Mouse (Mus musculus) kidney, adult 2 months (tissue): Measurements from ENCODE around the gene Fam131a. TPM values are rescaled to one million over a fixed set of nuclear protein-coding genes. Genes with fewer than 3 reads are reported as not detected.

Experiments
- DNase-seq: peaks from one replicate; pipeline ENCODE4 v3.0.0; 2021
- H3K27ac ChIP-seq: fragments of 200-500 bp; 2 replicates; pipeline ENCODE4 v1.5.1; 2012; ENCODE audit warnings: low read depth, low read length, control low read depth, inconsistent platforms; ENCODE audit not compliant: insufficient read depth
- H3K27me3 ChIP-seq: fragments of 200-500 bp; replicated peaks from 2 replicates; pipeline ENCODE4 v1.6.1; 2012; ENCODE audit warnings: mild to moderate bottlenecking, moderate library complexity, low read length, inconsistent platforms; ENCODE audit not compliant: control insufficient read depth, insufficient read depth
- H3K36me3 ChIP-seq: fragments of 200-500 bp; 2 replicates; pipeline ENCODE4 v1.6.1; 2012; ENCODE audit warnings: mild to moderate bottlenecking, moderate library complexity, low read length, inconsistent platforms; ENCODE audit not compliant: control insufficient read depth, insufficient read depth
- H3K4me1 ChIP-seq: fragments of 200-500 bp; 2 replicates; pipeline ENCODE4 v1.6.1; 2011; ENCODE audit warnings: low read length; ENCODE audit not compliant: control insufficient read depth, insufficient read depth
- H3K4me3 ChIP-seq: fragments of 200-500 bp; 2 replicates; pipeline ENCODE4 v1.5.1; 2011; ENCODE audit warnings: mild to moderate bottlenecking, low read depth, low read length, control low read depth; ENCODE audit not compliant: insufficient read depth
- CTCF ChIP-seq: fragments of 200-500 bp; conservative IDR thresholded peaks from 2 replicates; pipeline ENCODE4 v1.5.1; 2011; ENCODE audit warnings: low read depth, mild to moderate bottlenecking, control low read depth, low read length, moderate library complexity, mixed read lengths; ENCODE audit not compliant: insufficient read depth, insufficient read length
- POLR2A ChIP-seq: fragments of 200-500 bp; IDR thresholded peaks from one replicate; pipeline ENCODE4 v1.6.1; 2011; ENCODE audit warnings: low read depth, low read length, control low read depth
- WGBS: fragments of 180-500 bp; shearing (Covaris S2); methylation state at CpG from one replicate; pipeline ENCODE4 v1.1.7; 2018; 5-methylcytosine and 5-hydroxymethylcytosine counted together
- polyA plus RNA-seq: library from polyadenylated mRNA; depleted of rRNA; stranded (reverse); fragments of >200 nt; gene quantifications from 2 replicates; pipeline ENCODE4 v1.2.3, GENCODE M21; 2012

The Fam131a gene
- polyA plus RNA-seq, 1 experiment: 4.7 TPM

- no peak overlapping the region for H3K4me3 ChIP-seq
- no peaks in the 10 kb centered on the region for H3K4me1 ChIP-seq
- no peak for DNase-seq
- H3K36me3 ChIP-seq: no peaks in the 10 kb centered on the region
- no peak overlapping the region for H3K27ac ChIP-seq
- WGBS: 84% methylated on average over 3 of the region's 3 CpGs
- no peaks in the 10 kb centered on the region for H3K27me3 ChIP-seq
- no peak for TF ChIP-seq POLR2A
- TF ChIP-seq CTCF: no peak
These were observed 12.7 kb downstream of the Fam131a start for GRCm38 (mm10) chr16:20705786-20706185.

DNA sequence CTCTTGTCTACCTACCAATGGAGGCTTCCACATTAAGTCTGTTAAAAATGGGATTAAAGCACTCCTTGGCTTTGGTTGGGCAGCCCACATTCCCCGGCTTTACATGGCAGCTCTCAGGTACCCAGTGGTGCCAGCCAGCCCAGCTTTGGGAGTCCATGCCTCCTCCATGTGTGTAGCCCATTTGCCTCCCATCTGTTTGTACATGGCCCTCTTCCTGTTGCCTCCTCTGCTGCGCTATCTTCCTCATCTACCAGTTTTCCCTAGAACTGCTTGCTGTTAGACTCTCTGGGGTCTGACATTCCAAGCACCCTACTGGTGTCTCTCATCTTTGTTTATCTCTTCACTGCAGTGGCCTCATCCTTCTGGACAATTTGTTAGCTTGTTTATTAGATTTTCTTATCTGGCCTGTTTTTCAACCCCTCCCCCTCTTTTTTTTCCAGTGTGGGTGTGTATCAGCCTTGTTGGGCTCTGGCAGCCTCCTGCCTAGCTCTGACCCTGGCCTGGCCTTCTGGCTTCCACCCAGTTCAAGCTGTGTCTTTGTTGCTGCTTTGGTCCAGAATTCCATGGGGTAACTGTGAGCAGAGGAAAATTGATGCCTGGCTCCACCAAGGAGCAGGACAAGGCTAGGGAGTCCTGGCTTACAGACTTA is 13.5 kb downstream of the Fam131a start:
- peak; percentile 38 for DNase-seq

DNA sequence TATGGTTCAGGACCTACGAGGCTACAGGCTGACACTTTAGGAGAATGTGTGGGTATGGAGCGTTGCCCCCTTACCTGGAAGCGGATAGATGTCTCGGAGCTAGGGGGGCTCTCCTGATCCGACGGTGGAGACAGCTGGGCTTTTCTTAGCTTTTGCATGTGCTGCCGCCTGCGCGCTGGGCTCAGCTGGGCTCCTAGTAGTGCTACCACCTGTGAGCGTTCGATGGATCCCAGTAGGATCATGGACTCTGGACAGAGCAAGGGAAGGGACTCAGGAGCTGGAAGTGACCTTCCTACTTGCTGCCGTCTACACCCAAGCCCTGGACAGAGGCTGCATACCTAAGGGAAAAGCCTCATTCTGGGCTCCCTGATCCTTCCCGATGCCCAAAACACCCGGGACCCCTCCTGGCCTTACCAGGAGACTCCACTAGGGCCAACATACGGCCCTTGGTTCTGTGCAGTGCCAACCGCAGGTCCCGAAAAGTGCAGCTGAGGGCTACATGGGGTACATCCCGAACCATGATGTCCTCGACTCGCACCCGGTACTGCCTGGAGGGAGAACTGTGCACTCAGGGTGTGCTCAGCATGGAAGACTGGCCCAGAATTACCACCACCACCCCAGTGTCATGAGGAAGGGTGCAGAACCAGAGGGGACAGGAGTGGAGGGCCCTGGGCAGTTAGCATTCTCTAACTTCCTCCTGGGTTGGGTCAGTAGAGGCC is 15.3 kb downstream of the Fam131a start:
- H3K4me3 ChIP-seq: no peak overlapping the region
- no peaks in the 10 kb centered on the region for H3K36me3 ChIP-seq
- WGBS: 93% methylated on average over 21 of the region's 21 CpGs
- H3K27me3 ChIP-seq: no peaks in the 10 kb centered on the region
- H3K27ac ChIP-seq: no peak overlapping the region
- DNase-seq: no peak
- TF ChIP-seq CTCF (no peak), POLR2A (no peak)
- H3K4me1 ChIP-seq: no peaks in the 10 kb centered on the region

More for the DNA sequence above, 13.5 kb downstream of the Fam131a start:
- Histone ChIP-seq H3K36me3 (no peaks in the 10 kb centered on the region), H3K27me3 (no peaks in the 10 kb centered on the region), H3K4me3 (no peak overlapping the region), H3K4me1 (no peaks in the 10 kb centered on the region), H3K27ac (no peak overlapping the region)
- TF ChIP-seq POLR2A (no peak), CTCF (no peak)
- WGBS: 89% methylated on average over 2 of the region's 2 CpGs

DNA sequence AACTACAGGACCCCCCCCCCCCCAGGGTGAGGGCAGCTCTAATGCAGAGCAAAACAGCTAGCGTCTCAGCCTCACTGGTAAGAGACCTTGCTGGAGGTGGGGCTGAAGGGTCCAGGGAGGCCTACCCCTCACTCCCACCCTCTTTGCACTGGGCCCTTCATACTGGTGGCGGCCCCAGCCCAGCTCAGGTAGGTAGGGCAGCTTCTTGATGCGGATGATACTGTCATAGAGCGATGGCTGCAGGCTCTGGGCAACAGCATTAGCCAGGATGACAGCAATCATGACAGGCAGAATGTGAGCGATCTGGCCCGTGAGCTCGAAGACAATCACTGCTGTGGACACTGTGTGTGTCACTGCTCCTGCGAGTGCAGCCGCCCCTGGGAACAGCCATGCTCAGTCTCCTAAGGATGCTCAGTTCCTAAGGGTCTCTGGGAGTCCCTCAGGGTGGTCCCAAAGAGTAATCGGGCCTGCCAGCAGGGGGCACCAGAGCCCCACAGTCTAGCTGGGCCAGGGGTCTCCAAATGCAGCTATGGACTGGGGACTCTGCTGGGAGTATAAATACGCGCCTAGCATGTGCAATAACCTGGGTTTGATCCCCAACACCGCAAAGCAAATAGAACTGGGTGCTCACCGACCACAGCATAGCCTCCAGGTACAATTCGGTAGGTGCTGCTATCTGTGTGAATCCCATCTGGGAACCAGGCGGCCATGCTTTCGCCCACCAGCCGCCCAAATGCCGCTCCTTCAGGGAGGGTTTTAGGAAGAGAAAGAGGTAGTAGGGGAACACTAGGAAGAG is 16.1 kb downstream of the Fam131a start:
- Histone ChIP-seq H3K4me1 (no peaks in the 10 kb centered on the region), H3K27ac (no peak overlapping the region), H3K4me3 (no peak overlapping the region), H3K36me3 (no peaks in the 10 kb centered on the region), H3K27me3 (no peaks in the 10 kb centered on the region)
- 82% methylated on average over 19 of the region's 19 CpGs for WGBS
- TF ChIP-seq CTCF (peak; percentile 45), POLR2A (no peak)
- no peak for DNase-seq

DNA sequence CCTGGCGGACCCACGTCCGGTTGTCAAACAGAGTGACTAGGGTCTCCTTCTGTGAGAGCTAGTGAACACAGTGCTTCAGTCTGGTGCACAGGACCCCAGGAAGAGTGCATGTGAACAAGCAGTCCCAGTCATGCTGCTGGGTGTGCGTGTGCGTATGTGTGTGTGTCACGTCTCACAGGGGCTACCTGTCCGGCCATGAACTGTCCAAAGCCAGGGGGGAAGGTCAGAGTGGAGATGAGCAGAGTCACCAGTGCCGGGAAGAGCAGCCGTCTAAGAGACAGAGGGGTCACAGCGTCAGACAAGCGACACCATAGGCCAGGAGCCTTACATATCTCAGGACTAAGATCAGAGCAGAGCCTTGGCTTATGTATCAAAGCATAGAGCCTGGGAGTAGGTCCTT is 17.3 kb downstream of the Fam131a start:
- Histone ChIP-seq H3K4me3 (no peak overlapping the region), H3K4me1 (peaks cover 3% of the 10 kb centered on the region; the same call in 1 of the 2 replicates), H3K27ac (no peak overlapping the region), H3K36me3 (no peaks in the 10 kb centered on the region), H3K27me3 (no peaks in the 10 kb centered on the region)
- DNase-seq: no peak
- TF ChIP-seq CTCF: no peak
- TF ChIP-seq POLR2A: no peak
- 93% methylated on average over 11 of the region's 11 CpGs for WGBS

- WGBS: 81% methylated on average over 4 of the region's 4 CpGs
- Histone ChIP-seq H3K36me3 (no peaks in the 10 kb centered on the region), H3K27ac (no peak overlapping the region), H3K27me3 (no peaks in the 10 kb centered on the region), H3K4me1 (peaks cover 6% of the 10 kb centered on the region; the same call in 1 of the 2 replicates), H3K4me3 (no peak overlapping the region)
- TF ChIP-seq CTCF (0 out of 2 replicates have a peak, but pooled peaks have one; percentile 10), POLR2A (no peak)
- no peak for DNase-seq
These were observed 17.8 kb downstream of the Fam131a start for GRCm38 (mm10) chr16:20710810-20711209.

- Histone ChIP-seq H3K4me3 (no peak overlapping the region), H3K36me3 (no peaks in the 10 kb centered on the region), H3K27me3 (no peaks in the 10 kb centered on the region), H3K27ac (no peak overlapping the region), H3K4me1 (peaks cover 6% of the 10 kb centered on the region; the same call in 1 of the 2 replicates)
- no peak for TF ChIP-seq POLR2A
- TF ChIP-seq CTCF: no peak
- no peak for DNase-seq
- 92% methylated on average over 9 of the region's 9 CpGs for WGBS
These were observed 19.1 kb downstream of the Fam131a start for GRCm38 (mm10) chr16:20712190-20712589.
